Mouse (Mus musculus) lung, postnatal 0 days (tissue): ENCODE measurements around the gene 1700016D06Rik.

Experiments used
- CTCF ChIP-seq: IDR thresholded peaks from 2 replicates; pipeline ENCODE4 v1.5.1; 2016; ENCODE audit warnings: antibody characterized with exemption, mild to moderate bottlenecking
- EP300 ChIP-seq: IDR thresholded peaks from 2 replicates; pipeline ENCODE4 v1.6.1; 2016; ENCODE audit warnings: antibody characterized with exemption, mild to moderate bottlenecking, control low read depth

GRCm38 (mm10) chr8:11643123-11643522 lies 57.7 kb downstream of the 1700016D06Rik start:
- no peak for TF ChIP-seq CTCF
- no peak for TF ChIP-seq EP300
